Mouse (Mus musculus) midbrain, embryonic 16.5 days (tissue): Measurements from ENCODE around the gene Gm21985. TPM values are rescaled to one million over a fixed set of nuclear protein-coding genes. Genes with fewer than 3 reads are reported as not detected.

Experiments
- ATAC-seq: fragments of 200-750 bp; cut with Nextera tagmentation; 2 replicates; pipeline ENCODE4 v1.8.0; 2017; ENCODE audit warnings: moderate TSS enrichment
- H3K27ac ChIP-seq: fragments of 300-500 bp; sonication (generic); 2 replicates; pipeline ENCODE4 v1.5.1; 2014; ENCODE audit warnings: mild to moderate bottlenecking, low read length, mixed read lengths
- H3K27me3 ChIP-seq: fragments of 300-500 bp; sonication (generic); 2 replicates; pipeline ENCODE4 v1.6.1; 2014; ENCODE audit warnings: low read depth, low read length, mixed read lengths; ENCODE audit not compliant: control insufficient read depth, insufficient read depth
- H3K36me3 ChIP-seq: fragments of 300-500 bp; sonication (generic); 2 replicates; pipeline ENCODE4 v1.6.1; 2014; ENCODE audit warnings: mild to moderate bottlenecking, low read length, moderate library complexity, mixed read lengths; ENCODE audit not compliant: control insufficient read depth, insufficient read depth
- H3K4me1 ChIP-seq: fragments of 300-500 bp; sonication (generic); 2 replicates; pipeline ENCODE4 v1.6.1; 2014; ENCODE audit warnings: mild to moderate bottlenecking, low read length, mixed read lengths; ENCODE audit not compliant: control insufficient read depth, insufficient read depth
- H3K4me2 ChIP-seq: fragments of 300-500 bp; sonication (generic); 2 replicates; pipeline ENCODE4 v1.6.1; 2014; ENCODE audit warnings: mild to moderate bottlenecking, low read length, mixed read lengths
- H3K4me3 ChIP-seq: fragments of 300-500 bp; sonication (generic); 2 replicates; pipeline ENCODE4 v1.5.1; 2014; ENCODE audit warnings: low read depth, mild to moderate bottlenecking, low read length, moderate library complexity, mixed read lengths
- H3K9ac ChIP-seq: fragments of 300-500 bp; sonication (generic); 2 replicates; pipeline ENCODE4 v1.6.1; 2014; ENCODE audit warnings: low read depth, low read length, mixed read lengths
- H3K9me3 ChIP-seq: fragments of 300-500 bp; sonication (generic); replicated peaks from 2 replicates; pipeline ENCODE4 v1.6.1; 2014; ENCODE audit warnings: mild to moderate bottlenecking, low read length, mixed read lengths; ENCODE audit not compliant: control insufficient read depth, poor library complexity, severe bottlenecking
- WGBS: fragments of 180-500 bp; shearing (Covaris S2); extraction: QIAGEN DNeasy Blood & Tissue Kit; methylation state at CpG from one replicate; pipeline ENCODE4 v1.1.7; 2014; 5-methylcytosine and 5-hydroxymethylcytosine counted together
- polyA plus RNA-seq: library from polyadenylated mRNA; unstranded; fragments of >200 nt; fragmentation: Nextera tagmentation; extraction: Ambion mirVana; gene quantifications from 2 replicates; pipeline ENCODE4 v1.2.1, GENCODE M21; 2015

Gm21985 gene
- polyA plus RNA-seq, 1 experiment from 2014 or later = 0.08 TPM

- 75% methylated on average over 3 of the region's 3 CpGs for whole genome bisulfite sequencing
- no peaks in the 10 kb centered on the region for H3K4me1 ChIP-seq
- no peak overlapping the region for H3K9ac ChIP-seq
- no peak overlapping the region for H3K4me2 ChIP-seq
- no peaks in the 10 kb centered on the region for H3K27me3 ChIP-seq
- no peak overlapping the region for H3K4me3 ChIP-seq
- no peak for ATAC-seq
- no peak overlapping the region for H3K27ac ChIP-seq
- H3K36me3 ChIP-seq = no peaks in the 10 kb centered on the region
- no peaks in the 10 kb centered on the region for H3K9me3 ChIP-seq
These were observed 30.1 kb downstream of the Gm21985 start for GRCm38 (mm10) chr2:112296211-112296610.

- H3K4me1 ChIP-seq = no peaks in the 10 kb centered on the region
- H3K4me2 ChIP-seq = no peak overlapping the region
- WGBS = 95% methylated on average over 4 of the region's 4 CpGs
- no peaks in the 10 kb centered on the region for H3K36me3 ChIP-seq
- H3K4me3 ChIP-seq = no peak overlapping the region
- no peak overlapping the region for H3K27ac ChIP-seq
- no peak for ATAC-seq
- no peaks in the 10 kb centered on the region for H3K27me3 ChIP-seq
- H3K9ac ChIP-seq = no peak overlapping the region
- no peaks in the 10 kb centered on the region for H3K9me3 ChIP-seq
These were observed 32.1 kb downstream of the Gm21985 start for GRCm38 (mm10) chr2:112298221-112298620.

GRCm38 (mm10) chr2:112308671-112309070 is 42.6 kb downstream of the Gm21985 start:
- ATAC-seq = no peak
- Histone ChIP-seq H3K27ac (no peak overlapping the region), H3K27me3 (no peaks in the 10 kb centered on the region), H3K4me1 (no peaks in the 10 kb centered on the region), H3K4me3 (no peak overlapping the region), H3K9ac (no peak overlapping the region), H3K4me2 (no peak overlapping the region), H3K9me3 (no peaks in the 10 kb centered on the region), H3K36me3 (no peaks in the 10 kb centered on the region)
- 97% methylated on average over 3 of the region's 3 CpGs for WGBS

- no peaks in the 10 kb centered on the region for H3K36me3 ChIP-seq
- H3K27ac ChIP-seq = no peak overlapping the region
- ATAC-seq = no peak
- H3K4me3 ChIP-seq = no peak overlapping the region
- no peaks in the 10 kb centered on the region for H3K27me3 ChIP-seq
- H3K9ac ChIP-seq = no peak overlapping the region
- no peaks in the 10 kb centered on the region for H3K9me3 ChIP-seq
- whole genome bisulfite sequencing = 83% methylated on average over 10 of the region's 10 CpGs
- no peak overlapping the region for H3K4me2 ChIP-seq
- H3K4me1 ChIP-seq = no peaks in the 10 kb centered on the region
These were observed 43.1 kb downstream of the Gm21985 start for GRCm38 (mm10) chr2:112309161-112309600.

GRCm38 (mm10) chr2:112315638-112316037 is 49.5 kb downstream of the Gm21985 start:
- 87% methylated on average over 7 of the region's 7 CpGs for WGBS
- no peak for ATAC-seq
- H3K9ac ChIP-seq = no peak overlapping the region

GRCm38 (mm10) chr2:112318227-112318626 is 52.1 kb downstream of the Gm21985 start:
- no peaks in the 10 kb centered on the region for H3K9me3 ChIP-seq
- H3K4me3 ChIP-seq = no peak overlapping the region
- no peak overlapping the region for H3K27ac ChIP-seq
- H3K4me1 ChIP-seq = no peaks in the 10 kb centered on the region
- ATAC-seq = no peak
- H3K4me2 ChIP-seq = no peak overlapping the region
- no peaks in the 10 kb centered on the region for H3K27me3 ChIP-seq
- WGBS = 91% methylated on average over 2 of the region's 2 CpGs
- H3K9ac ChIP-seq = no peak overlapping the region
- H3K36me3 ChIP-seq = no peaks in the 10 kb centered on the region

More at GRCm38 (mm10) chr2:112315638-112316037, 49.5 kb downstream of the Gm21985 start:
- no peaks in the 10 kb centered on the region for H3K36me3 ChIP-seq
- no peaks in the 10 kb centered on the region for H3K9me3 ChIP-seq
- no peak overlapping the region for H3K4me2 ChIP-seq
- H3K27ac ChIP-seq = no peak overlapping the region
- no peaks in the 10 kb centered on the region for H3K4me1 ChIP-seq
- H3K27me3 ChIP-seq = no peaks in the 10 kb centered on the region
- H3K4me3 ChIP-seq = no peak overlapping the region

- Histone ChIP-seq H3K9ac (no peak overlapping the region), H3K9me3 (no peaks in the 10 kb centered on the region), H3K4me1 (no peaks in the 10 kb centered on the region), H3K36me3 (no peaks in the 10 kb centered on the region), H3K4me2 (no peak overlapping the region), H3K27ac (no peak overlapping the region), H3K4me3 (no peak overlapping the region), H3K27me3 (no peaks in the 10 kb centered on the region)
- no peak for ATAC-seq
- WGBS = 85% methylated on average over 7 of the region's 7 CpGs
These were observed 52.8 kb downstream of the Gm21985 start for GRCm38 (mm10) chr2:112318905-112319304.

- H3K9me3 ChIP-seq = no peaks in the 10 kb centered on the region
- H3K4me2 ChIP-seq = no peak overlapping the region
- H3K27ac ChIP-seq = no peak overlapping the region
- WGBS = 91% methylated on average over 11 of the region's 11 CpGs
- H3K36me3 ChIP-seq = no peaks in the 10 kb centered on the region
- H3K4me1 ChIP-seq = no peaks in the 10 kb centered on the region
- ATAC-seq = no peak
- no peak overlapping the region for H3K4me3 ChIP-seq
- no peak overlapping the region for H3K9ac ChIP-seq
- H3K27me3 ChIP-seq = no peaks in the 10 kb centered on the region
These were observed 62.1 kb downstream of the Gm21985 start for GRCm38 (mm10) chr2:112328069-112328777.

GRCm38 (mm10) chr2:112332051-112332898 is 66.2 kb downstream of the Gm21985 start:
- WGBS = 69% methylated on average over 4 of the region's 4 CpGs
- Histone ChIP-seq H3K9me3 (no peaks in the 10 kb centered on the region), H3K4me2 (no peak overlapping the region), H3K27ac (no peak overlapping the region), H3K27me3 (no peaks in the 10 kb centered on the region), H3K4me3 (no peak overlapping the region), H3K36me3 (peaks cover 13% of the 10 kb centered on the region), H3K9ac (no peak overlapping the region), H3K4me1 (no peaks in the 10 kb centered on the region)
- ATAC-seq = no peak
